Mouse (Mus musculus): ENCODE results near the gene Slc13a5. TPM values are rescaled to one million over a fixed set of nuclear protein-coding genes. Genes with fewer than 3 reads are reported as not detected.
A peak's percentile ranks its signal among the peaks of the same experiment; 100 is the strongest.

Gene Slc13a5
- polyA plus RNA-seq, 1 experiment from 2014 or later, result 2.0 TPM

- H3K27me3 ChIP-seq, result no peaks in the 10 kb centered on the region
- no peak for ATAC-seq (ENCODE audit: low FRiP score, low read depth)
- 78% methylated on average over 6 of the region's 6 CpGs for WGBS
- no peak overlapping the region for H3K4me2 ChIP-seq
- no peak overlapping the region for H3K9ac ChIP-seq
- no peak overlapping the region for H3K27ac ChIP-seq (replicated peaks)
- H3K36me3 ChIP-seq, result no peaks in the 10 kb centered on the region
- no peaks in the 10 kb centered on the region for H3K9me3 ChIP-seq
- no peaks in the 10 kb centered on the region for H3K4me1 ChIP-seq (replicated peaks)
- no peak overlapping the region for H3K4me3 ChIP-seq
Measured at GRCm38 (mm10) chr11:72285971-72286480, 19.0 kb upstream of the Slc13a5 start.

DNA sequence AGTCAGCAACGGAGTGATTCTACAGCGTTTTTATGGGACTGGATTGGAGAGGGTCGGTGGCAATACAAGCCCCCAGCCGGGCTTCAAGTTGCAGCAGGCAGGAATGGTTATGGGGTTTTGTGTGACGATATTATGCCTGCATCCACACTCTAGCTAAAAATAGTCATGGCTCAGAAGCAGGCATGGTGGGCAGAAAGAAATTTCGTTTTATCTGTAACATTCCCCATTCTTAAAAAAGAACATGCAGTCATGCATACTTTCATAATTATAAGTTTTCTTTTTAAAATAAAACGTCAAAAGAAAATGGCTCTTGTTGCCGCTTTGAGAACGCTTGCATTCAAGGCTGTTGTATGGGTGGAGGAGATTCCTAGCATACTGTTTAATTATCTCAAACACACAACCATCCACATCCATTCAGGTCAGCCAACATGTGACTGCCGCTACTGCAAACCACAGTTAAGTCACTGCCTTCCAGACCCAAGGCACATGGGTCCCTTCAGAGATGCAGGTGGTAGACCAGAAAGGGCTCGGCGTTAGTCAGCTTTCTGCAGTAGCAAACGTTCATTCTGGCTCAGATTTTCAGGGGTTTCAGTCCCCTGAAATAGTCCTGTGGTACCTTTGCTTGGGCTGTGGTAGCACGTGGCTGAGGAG lies 17.6 kb upstream of the Slc13a5 start:
- 86% methylated on average over 14 of the region's 14 CpGs for WGBS
- Histone ChIP-seq H3K27me3 (no peaks in the 10 kb centered on the region), H3K36me3 (no peaks in the 10 kb centered on the region), H3K4me1 (replicated peaks) (no peaks in the 10 kb centered on the region), H3K9ac (no peak overlapping the region), H3K27ac (replicated peaks) (no peak overlapping the region), H3K4me3 (no peak overlapping the region), H3K4me2 (no peak overlapping the region), H3K9me3 (no peaks in the 10 kb centered on the region)
- no peak for ATAC-seq (ENCODE audit: low FRiP score, low read depth)

DNA sequence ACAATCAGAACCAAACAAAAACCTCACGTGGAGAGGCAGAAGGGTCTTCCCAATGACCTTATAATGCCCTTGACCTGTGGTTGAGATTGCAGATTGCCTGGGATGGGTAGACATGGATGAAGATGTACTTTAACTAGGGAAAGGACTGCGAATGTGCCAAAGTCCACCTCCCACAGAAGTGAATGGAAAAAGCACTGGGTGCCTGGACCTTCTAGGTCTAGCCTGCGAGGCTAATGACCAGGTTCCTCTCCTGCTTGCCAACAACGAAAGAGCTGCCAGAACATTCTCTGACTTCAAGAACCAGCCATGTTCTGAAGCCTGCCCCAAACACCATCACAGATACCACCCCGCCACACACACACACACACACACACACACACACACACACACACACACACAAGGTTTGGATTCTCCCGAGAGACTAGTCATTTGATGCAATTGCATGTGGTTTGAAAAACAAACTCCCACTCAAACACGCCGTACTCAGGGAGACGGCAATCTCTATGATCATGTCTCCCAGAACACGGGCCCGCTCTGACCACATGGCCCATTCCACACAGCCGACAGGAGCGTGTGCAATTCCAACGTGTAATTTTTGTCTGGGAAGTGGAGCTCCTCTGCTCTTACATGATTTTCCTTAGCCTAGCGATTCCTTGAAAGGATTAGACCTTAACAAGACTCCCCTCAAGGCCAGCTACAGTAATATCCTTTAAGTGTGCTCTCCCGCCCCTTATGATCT lies 16.6 kb upstream of the Slc13a5 start:
- H3K4me2 ChIP-seq, result no peak overlapping the region
- H3K9ac ChIP-seq, result no peak overlapping the region
- no peak overlapping the region for H3K27ac ChIP-seq (replicated peaks)
- H3K36me3 ChIP-seq, result no peaks in the 10 kb centered on the region
- H3K27me3 ChIP-seq, result no peaks in the 10 kb centered on the region
- no peak for ATAC-seq (ENCODE audit: low FRiP score, low read depth)
- no peaks in the 10 kb centered on the region for H3K9me3 ChIP-seq
- no peak overlapping the region for H3K4me3 ChIP-seq
- WGBS, result 91% methylated on average over 16 of the region's 16 CpGs
- no peaks in the 10 kb centered on the region for H3K4me1 ChIP-seq (replicated peaks)

DNA sequence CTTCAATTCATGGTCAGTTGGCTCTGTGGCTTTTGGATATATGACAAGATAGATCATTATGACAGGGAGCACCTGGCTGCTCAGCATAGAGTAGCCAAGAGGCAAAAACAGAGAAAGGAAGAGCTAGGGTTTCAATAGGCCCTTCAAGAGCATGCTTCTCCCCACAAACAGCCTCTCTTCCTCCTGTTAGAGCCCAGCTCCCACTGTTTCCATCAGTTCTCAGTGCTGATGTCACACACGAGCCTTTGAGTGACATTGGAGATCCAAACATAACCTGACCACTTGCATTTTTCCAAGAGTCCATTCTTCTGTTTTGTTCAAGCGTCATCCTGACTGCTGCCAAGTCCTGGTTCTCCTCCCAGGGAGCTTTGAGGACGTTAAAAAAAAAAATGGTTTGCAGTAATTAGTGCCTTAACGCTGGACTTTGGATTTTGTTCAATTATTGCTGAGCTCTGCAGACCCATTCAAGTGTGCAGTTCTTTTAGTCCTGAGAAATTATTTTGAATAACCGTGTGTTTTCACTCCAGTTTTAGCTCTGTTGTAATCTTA lies 14.9 kb upstream of the Slc13a5 start:
- no peak overlapping the region for H3K4me3 ChIP-seq
- no peaks in the 10 kb centered on the region for H3K27me3 ChIP-seq
- H3K9ac ChIP-seq, result no peak overlapping the region
- no peak for ATAC-seq (ENCODE audit: low FRiP score, low read depth)
- WGBS, result 56% methylated on average over 5 of the region's 5 CpGs
- H3K4me2 ChIP-seq, result no peak overlapping the region
- no peaks in the 10 kb centered on the region for H3K4me1 ChIP-seq (replicated peaks)
- H3K27ac ChIP-seq (replicated peaks), result no peak overlapping the region
- no peaks in the 10 kb centered on the region for H3K36me3 ChIP-seq
- H3K9me3 ChIP-seq, result no peaks in the 10 kb centered on the region

GRCm38 (mm10) chr11:72281143-72281851 lies 14.3 kb upstream of the Slc13a5 start:
- no peaks in the 10 kb centered on the region for H3K9me3 ChIP-seq
- no peak overlapping the region for H3K4me3 ChIP-seq
- no peak overlapping the region for H3K9ac ChIP-seq
- ATAC-seq (ENCODE audit: low FRiP score, low read depth), result no peak
- H3K4me1 ChIP-seq (replicated peaks), result no peaks in the 10 kb centered on the region
- WGBS, result 90% methylated on average over 5 of the region's 5 CpGs
- H3K4me2 ChIP-seq, result no peak overlapping the region
- H3K27me3 ChIP-seq, result no peaks in the 10 kb centered on the region
- H3K27ac ChIP-seq (replicated peaks), result no peak overlapping the region
- H3K36me3 ChIP-seq, result no peaks in the 10 kb centered on the region

DNA sequence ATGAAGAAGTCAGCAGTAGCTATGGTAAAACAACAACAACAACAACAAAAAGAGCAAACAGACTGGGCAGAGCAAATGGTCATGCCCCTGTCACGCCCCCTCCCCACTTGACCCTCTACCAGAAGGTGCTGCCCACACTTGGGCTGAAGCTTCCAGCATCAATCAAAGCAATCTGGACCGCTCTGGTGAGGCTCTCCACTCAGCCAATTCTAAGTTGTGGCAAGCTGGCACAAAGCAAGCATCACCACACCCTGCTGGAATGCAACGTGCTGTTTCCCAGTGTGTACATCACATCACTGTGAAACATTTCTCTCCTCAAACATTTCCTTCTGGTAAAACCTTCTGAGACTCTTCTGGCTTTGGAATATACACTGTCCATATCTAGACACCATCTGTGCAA lies 6.3 kb upstream of the Slc13a5 start:
- Histone ChIP-seq H3K36me3 (no peaks in the 10 kb centered on the region), H3K4me1 (replicated peaks) (no peaks in the 10 kb centered on the region), H3K4me3 (no peak overlapping the region), H3K9ac (no peak overlapping the region), H3K27ac (replicated peaks) (no peak overlapping the region), H3K27me3 (no peaks in the 10 kb centered on the region), H3K9me3 (no peaks in the 10 kb centered on the region), H3K4me2 (no peak overlapping the region)
- ATAC-seq (ENCODE audit: low FRiP score, low read depth), result no peak
- 70% methylated on average over 3 of the region's 3 CpGs for WGBS

DNA sequence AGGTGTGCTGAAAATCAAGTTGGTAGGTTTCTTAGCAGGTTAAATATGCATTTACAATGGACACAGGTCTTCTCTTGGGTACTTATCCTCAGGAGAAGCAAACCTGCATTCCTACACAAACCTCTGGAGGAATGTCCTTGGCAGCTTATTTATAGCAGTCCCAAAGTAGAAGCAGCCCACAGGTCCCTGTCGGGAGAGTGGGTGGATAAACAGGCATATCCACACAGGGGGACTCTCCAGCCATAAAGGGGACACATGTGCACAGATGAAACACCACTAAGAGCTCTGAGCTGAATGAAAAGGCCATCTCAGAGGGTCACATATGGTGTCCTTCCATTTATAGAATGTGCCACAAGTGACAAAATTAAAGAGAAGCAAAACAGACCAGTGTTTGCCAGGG lies 4.7 kb upstream of the Slc13a5 start:
- H3K27me3 ChIP-seq, result no peaks in the 10 kb centered on the region
- peaks cover 5% of the 10 kb centered on the region for H3K4me1 ChIP-seq (replicated peaks)
- no peaks in the 10 kb centered on the region for H3K9me3 ChIP-seq
- H3K4me3 ChIP-seq, result no peak overlapping the region
- 75% methylated on average over 1 of the region's 1 CpGs for WGBS
- H3K27ac ChIP-seq (replicated peaks), result no peak overlapping the region
- H3K9ac ChIP-seq, result no peak overlapping the region
- no peaks in the 10 kb centered on the region for H3K36me3 ChIP-seq
- H3K4me2 ChIP-seq, result no peak overlapping the region
- no peak for ATAC-seq (ENCODE audit: low FRiP score, low read depth)

GRCm38 (mm10) chr11:72266207-72266959 lies 639 bp downstream of the Slc13a5 start:
- Histone ChIP-seq H3K4me1 (replicated peaks) (peaks cover 19% of the 10 kb centered on the region), H3K27me3 (peaks cover 15% of the 10 kb centered on the region), H3K9ac (peak overlapping the region; percentile 39), H3K36me3 (no peaks in the 10 kb centered on the region), H3K4me2 (peak overlapping the region; percentile 84), H3K4me3 (peak overlapping the region; percentile 45), H3K9me3 (no peaks in the 10 kb centered on the region), H3K27ac (replicated peaks) (no peak overlapping the region; the same call in 1 of the 2 replicates)
- ATAC-seq (ENCODE audit: low FRiP score, low read depth), result peak; percentile 91
- 2% methylated on average over 46 of the region's 46 CpGs for WGBS

- ATAC-seq (ENCODE audit: low FRiP score, low read depth), result peak; percentile 39; the same call in 1 of the 2 replicates
- H3K9ac ChIP-seq, result no peak overlapping the region
- peak overlapping the region; percentile 84 for H3K4me2 ChIP-seq
- H3K27me3 ChIP-seq, result peaks cover 15% of the 10 kb centered on the region
- no peaks in the 10 kb centered on the region for H3K36me3 ChIP-seq
- no peak overlapping the region for H3K27ac ChIP-seq (replicated peaks)
- WGBS, result 10% methylated on average over 11 of the region's 11 CpGs
- H3K9me3 ChIP-seq, result no peaks in the 10 kb centered on the region
- peak overlapping the region; percentile 45; the same call in 1 of the 2 replicates for H3K4me3 ChIP-seq
- peaks cover 19% of the 10 kb centered on the region for H3K4me1 ChIP-seq (replicated peaks)
Measured at GRCm38 (mm10) chr11:72265483-72265882, 1.5 kb downstream of the Slc13a5 start.

GRCm38 (mm10) chr11:72256441-72256840 lies 10.6 kb downstream of the Slc13a5 start:
- Histone ChIP-seq H3K27ac (replicated peaks) (no peak overlapping the region), H3K4me1 (replicated peaks) (no peaks in the 10 kb centered on the region), H3K9me3 (no peaks in the 10 kb centered on the region), H3K4me3 (no peak overlapping the region), H3K36me3 (no peaks in the 10 kb centered on the region), H3K4me2 (no peak overlapping the region), H3K27me3 (no peaks in the 10 kb centered on the region), H3K9ac (no peak overlapping the region)
- 86% methylated on average over 2 of the region's 2 CpGs for WGBS
- ATAC-seq (ENCODE audit: low FRiP score, low read depth), result no peak

- H3K27me3 ChIP-seq, result no peaks in the 10 kb centered on the region
- H3K9me3 ChIP-seq, result no peaks in the 10 kb centered on the region
- no peak overlapping the region for H3K27ac ChIP-seq (replicated peaks)
- ATAC-seq (ENCODE audit: low FRiP score, low read depth), result no peak
- no peak overlapping the region for H3K4me3 ChIP-seq
- no peaks in the 10 kb centered on the region for H3K4me1 ChIP-seq (replicated peaks)
- 90% methylated on average over 4 of the region's 4 CpGs for WGBS
- no peak overlapping the region for H3K4me2 ChIP-seq
- no peak overlapping the region for H3K9ac ChIP-seq
- no peaks in the 10 kb centered on the region for H3K36me3 ChIP-seq
Measured at GRCm38 (mm10) chr11:72255629-72256028, 11.4 kb downstream of the Slc13a5 start.

Data from hindbrain, embryonic 15.5 days (tissue).